Mouse (Mus musculus) stomach, embryonic 14.5 days (tissue): ENCODE measurements around the gene Gnat1. TPM values are rescaled to one million over a fixed set of nuclear protein-coding genes. Genes with fewer than 3 reads are reported as not detected.

Experiments
- ATAC-seq: fragments of 200-750 bp; cut with Nextera tagmentation; 2 replicates; pipeline ENCODE4 v1.8.0; 2017; ENCODE audit warnings: low read depth, moderate TSS enrichment; ENCODE audit not compliant: insufficient number of reproducible peaks, insufficient read depth, low FRiP score
- H3K27ac ChIP-seq: fragments of 300-500 bp; sonication (generic); 2 replicates; pipeline ENCODE4 v1.5.1; 2014; ENCODE audit warnings: mild to moderate bottlenecking, low read length, moderate library complexity, mixed read lengths
- H3K27me3 ChIP-seq: fragments of 300-500 bp; sonication (generic); 2 replicates; pipeline ENCODE4 v1.6.1; 2014; ENCODE audit warnings: low read length, control low read depth, mixed read lengths; ENCODE audit not compliant: control insufficient read depth, insufficient read depth
- H3K36me3 ChIP-seq: fragments of 300-500 bp; sonication (generic); 2 replicates; pipeline ENCODE4 v1.6.1; 2014; ENCODE audit warnings: mild to moderate bottlenecking, control low read depth, low read length, moderate library complexity, mixed read lengths; ENCODE audit not compliant: control insufficient read depth, insufficient read depth
- H3K4me1 ChIP-seq: fragments of 300-500 bp; sonication (generic); 2 replicates; pipeline ENCODE4 v1.6.1; 2014; ENCODE audit warnings: low read length, control low read depth, mixed read lengths; ENCODE audit not compliant: control insufficient read depth, insufficient read depth
- H3K4me2 ChIP-seq: fragments of 300-500 bp; sonication (generic); replicated peaks from 2 replicates; pipeline ENCODE4 v1.6.1; 2014; ENCODE audit warnings: low read depth, low read length, control low read depth
- H3K4me3 ChIP-seq: fragments of 300-500 bp; sonication (generic); 2 replicates; pipeline ENCODE4 v1.5.1; 2014; ENCODE audit warnings: low read depth, low read length, control low read depth
- H3K9ac ChIP-seq: fragments of 300-500 bp; sonication (generic); replicated peaks from 2 replicates; pipeline ENCODE4 v1.6.1; 2014; ENCODE audit warnings: low read depth, mild to moderate bottlenecking, control low read depth, low read length, moderate library complexity, mixed read lengths
- H3K9me3 ChIP-seq: fragments of 300-500 bp; sonication (generic); 2 replicates; pipeline ENCODE4 v1.6.1; 2016; ENCODE audit warnings: low read depth, low read length, control low read depth; ENCODE audit not compliant: control insufficient read depth
- WGBS: fragments of 180-500 bp; shearing (Covaris S2); extraction: QIAGEN DNeasy Blood & Tissue Kit; methylation state at CpG from one replicate; pipeline ENCODE4 v1.1.7; 2014; 5-methylcytosine and 5-hydroxymethylcytosine counted together
- polyA plus RNA-seq: library from polyadenylated mRNA; unstranded; fragments of >200 nt; fragmentation: Nextera tagmentation; extraction: Ambion mirVana; gene quantifications from 2 replicates; pipeline ENCODE4 v1.2.1, GENCODE M21; 2014

Gnat1 gene
- polyA plus RNA-seq, 1 experiment from 2014 or later = 2.4 TPM

GRCm38 (mm10) chr9:107626844-107627277 lies 52.7 kb downstream of the Gnat1 start:
- 0% methylated on average over 2 of the region's 2 CpGs for WGBS
- H3K9ac ChIP-seq = peak overlapping the region; percentile 36; the same call in 1 of the 2 replicates
- peaks cover 70% of the 10 kb centered on the region for H3K4me1 ChIP-seq
- peak; percentile 51; the same call in 1 of the 2 replicates for ATAC-seq
- H3K27ac ChIP-seq = peak overlapping the region; percentile 79
- H3K9me3 ChIP-seq = no peaks in the 10 kb centered on the region
- H3K27me3 ChIP-seq = no peaks in the 10 kb centered on the region
- H3K36me3 ChIP-seq = peaks cover 31% of the 10 kb centered on the region
- H3K4me3 ChIP-seq = no peak overlapping the region
- H3K4me2 ChIP-seq = peak overlapping the region; percentile 32

GRCm38 (mm10) chr9:107626158-107626843 lies 53.2 kb downstream of the Gnat1 start:
- 39% methylated on average over 15 of the region's 15 CpGs for WGBS
- Histone ChIP-seq H3K4me1 (peaks cover 65% of the 10 kb centered on the region), H3K36me3 (peaks cover 31% of the 10 kb centered on the region), H3K27me3 (no peaks in the 10 kb centered on the region), H3K4me3 (no peak overlapping the region), H3K9ac (peak overlapping the region; percentile 36; the same call in 1 of the 2 replicates), H3K9me3 (no peaks in the 10 kb centered on the region), H3K27ac (peak overlapping the region; percentile 79), H3K4me2 (peak overlapping the region; percentile 32)
- 0 out of 2 replicates have a peak, but pooled peaks have one; percentile 2 for ATAC-seq

DNA sequence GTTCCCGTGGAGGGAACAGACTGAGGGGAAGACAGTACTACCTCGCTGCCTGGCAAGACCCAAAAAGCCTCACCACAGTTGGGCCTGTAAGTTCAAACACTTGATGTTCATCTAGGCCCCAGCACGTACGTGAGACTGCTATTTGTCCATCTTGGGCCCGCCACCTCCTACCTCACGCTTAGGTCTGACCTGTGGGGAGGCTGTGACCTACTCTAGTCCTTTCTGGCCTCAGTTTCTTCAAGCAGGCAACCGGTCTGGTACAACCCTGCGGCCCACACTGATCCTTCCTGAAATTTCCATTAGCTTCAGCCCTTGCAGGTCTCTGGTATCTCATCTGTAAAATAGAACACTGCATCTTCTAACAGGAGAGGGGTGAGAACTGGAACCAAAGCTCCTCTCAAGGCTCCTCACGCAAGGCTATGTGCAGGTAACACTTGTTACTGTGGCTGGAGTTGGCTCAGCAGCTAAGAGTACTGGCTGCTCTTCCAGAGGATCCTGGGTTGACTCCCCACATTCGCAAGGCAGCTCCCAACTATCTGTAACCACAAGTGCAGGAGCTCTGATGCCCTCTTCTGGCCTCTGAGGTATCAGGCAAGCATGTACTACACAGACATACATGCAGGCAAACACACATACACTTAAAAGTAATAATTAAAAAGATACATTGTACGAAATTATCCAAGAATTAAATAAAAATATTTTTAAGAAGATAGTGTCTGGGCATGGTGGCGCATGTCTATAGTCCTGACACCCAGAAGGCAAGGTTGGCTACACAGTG lies 54.0 kb downstream of the Gnat1 start:
- Histone ChIP-seq H3K27me3 (no peaks in the 10 kb centered on the region), H3K9ac (no peak overlapping the region), H3K4me1 (peaks cover 57% of the 10 kb centered on the region), H3K4me3 (no peak overlapping the region), H3K9me3 (no peaks in the 10 kb centered on the region), H3K36me3 (peaks cover 32% of the 10 kb centered on the region), H3K4me2 (no peak overlapping the region), H3K27ac (no peak overlapping the region; the same call in 1 of the 2 replicates)
- ATAC-seq = no peak
- 88% methylated on average over 12 of the region's 12 CpGs for WGBS

GRCm38 (mm10) chr9:107624951-107625350 lies 54.6 kb downstream of the Gnat1 start:
- ATAC-seq = no peak
- Histone ChIP-seq H3K9ac (no peak overlapping the region), H3K27ac (0 out of 2 replicates have a peak overlapping the region, but pooled peaks have one; percentile 21), H3K9me3 (no peaks in the 10 kb centered on the region), H3K27me3 (no peaks in the 10 kb centered on the region), H3K4me2 (no peak overlapping the region), H3K4me1 (peaks cover 56% of the 10 kb centered on the region), H3K36me3 (peaks cover 38% of the 10 kb centered on the region), H3K4me3 (no peak overlapping the region)
- 92% methylated on average over 3 of the region's 3 CpGs for WGBS

DNA sequence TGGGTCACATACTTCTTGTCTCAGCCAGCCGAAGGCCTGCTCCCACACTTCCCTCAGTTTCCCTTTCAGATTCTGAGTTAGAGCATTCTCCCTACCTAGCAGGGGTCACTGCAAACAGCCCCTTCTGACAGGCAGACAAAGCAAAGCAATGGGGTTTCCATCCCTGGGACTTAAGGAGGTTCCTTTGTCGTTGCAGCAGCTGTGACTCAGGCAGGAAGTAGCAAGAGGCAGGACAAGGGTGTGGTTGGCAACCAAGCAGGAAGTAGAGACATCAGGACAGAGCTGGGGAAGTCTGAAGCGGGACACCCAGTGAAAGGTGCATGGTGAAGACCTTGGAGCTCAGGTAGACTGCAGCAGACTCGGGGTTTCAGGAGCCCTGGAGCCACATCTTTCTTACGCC lies 55.0 kb downstream of the Gnat1 start:
- peaks cover 56% of the 10 kb centered on the region for H3K4me1 ChIP-seq
- ATAC-seq = no peak
- H3K27me3 ChIP-seq = no peaks in the 10 kb centered on the region
- no peak overlapping the region for H3K4me3 ChIP-seq
- 74% methylated on average over 5 of the region's 5 CpGs for WGBS
- H3K9me3 ChIP-seq = no peaks in the 10 kb centered on the region
- H3K9ac ChIP-seq = no peak overlapping the region
- no peak overlapping the region for H3K4me2 ChIP-seq
- 0 out of 2 replicates have a peak overlapping the region, but pooled peaks have one; percentile 21 for H3K27ac ChIP-seq
- H3K36me3 ChIP-seq = peaks cover 42% of the 10 kb centered on the region

Other genes with a start within 250 kb of the Gnat1 start
- gene Tmem115, start 145.8 kb downstream of the Gnat1 start, polyA plus RNA-seq = 45.9 and 46.6 TPM in 2 replicates
- 23.8 and 29.2 TPM in 2 replicates for gene Cyb561d2, start 137.5 kb downstream of the Gnat1 start, polyA plus RNA-seq
- gene Nprl2, start 137.5 kb downstream of the Gnat1 start, polyA plus RNA-seq = 44.7 and 46.0 TPM in 2 replicates
- 0.52 and 0.74 TPM in 2 replicates for gene Zmynd10, start 132.4 kb downstream of the Gnat1 start, polyA plus RNA-seq
- 53.6 and 54.1 TPM in 2 replicates for gene Rassf1, start 128.2 kb downstream of the Gnat1 start, polyA plus RNA-seq
- gene Tusc2, start 116.5 kb downstream of the Gnat1 start, polyA plus RNA-seq = 36.2 and 40.3 TPM in 2 replicates
- 119 and 127 TPM in 2 replicates for gene Hyal2, start 111.8 kb downstream of the Gnat1 start, polyA plus RNA-seq
- gene Hyal1, start 102.8 kb downstream of the Gnat1 start, polyA plus RNA-seq = 10.3 and 12.1 TPM in 2 replicates
- 17.3 and 19.9 TPM in 2 replicates for gene Naa80, start 100.8 kb downstream of the Gnat1 start, polyA plus RNA-seq
- gene Hyal3, start 98.9 kb downstream of the Gnat1 start, polyA plus RNA-seq = 1.0 and 1.4 TPM in 2 replicates
- 54.0 and 61.1 TPM in 2 replicates for gene Ifrd2, start 92.1 kb downstream of the Gnat1 start, polyA plus RNA-seq
- 6.1 and 7.9 TPM in 2 replicates for gene Sema3b, start 70.5 kb downstream of the Gnat1 start, polyA plus RNA-seq
- gene Gnai2, start 44.3 kb downstream of the Gnat1 start, polyA plus RNA-seq = 359 TPM in 2 replicates
- 3.7 and 7.1 TPM in 2 replicates for gene Slc38a3, start 10.2 kb downstream of the Gnat1 start, polyA plus RNA-seq
- 30.2 and 33.2 TPM in 2 replicates for gene Sema3f, start 30.8 kb upstream of the Gnat1 start, polyA plus RNA-seq
- 204 and 205 TPM in 2 replicates for gene Rbm5, start 91.3 kb upstream of the Gnat1 start, polyA plus RNA-seq
- gene Rbm6, start 193.5 kb upstream of the Gnat1 start, polyA plus RNA-seq = 76.5 and 83.3 TPM in 2 replicates
- gene Mon1a, start 208.4 kb upstream of the Gnat1 start, polyA plus RNA-seq = 15.2 and 20.7 TPM in 2 replicates
- 3.3 and 5.1 TPM in 2 replicates for gene Mst1r, start 227.2 kb upstream of the Gnat1 start, polyA plus RNA-seq
- not detected in 2 replicates for gene Actl11, start 248.8 kb upstream of the Gnat1 start, polyA plus RNA-seq